Mouse (Mus musculus) cerebellum, postnatal 10 days (tissue): ENCODE results near the gene Parp3.

Experiments used
- DNase-seq, 2 experiments: peaks; one replicate each; pipeline ENCODE4 v3.0.0; 2021; ENCODE audit warnings: mixed read lengths in 2 of 2

Parp3 gene

GRCm38 (mm10) chr9:106421033-106421864 is 55.5 kb downstream of the Parp3 start:
- no peak for DNase-seq

GRCm38 (mm10) chr9:106420608-106421007 is 56.1 kb downstream of the Parp3 start:
- DNase-seq = no peak
